Mouse (Mus musculus): ENCODE measurements around the gene Ints6.

- TF ChIP-seq CTCF (IDR thresholded peaks at IDR 0.05; ENCODE audit: low read depth, low read length) (no peak), POLR2A (IDR thresholded peaks at IDR 0.05; ENCODE audit: borderline replicate concordance, low read depth, low read length) (no peak)
These were observed 121.4 kb downstream of the Ints6 start for GRCm38 (mm10) chr14:62639551-62639950.
